Mouse (Mus musculus): ENCODE results near the gene Acyp1. TPM values are rescaled to one million over a fixed set of nuclear protein-coding genes. Genes with fewer than 3 reads are reported as not detected.

Gene Acyp1
- polyA plus RNA-seq (2015; fragmentation: Nextera tagmentation; extraction: Ambion mirVana): 50.8 and 60.2 TPM in 2 replicates

GRCm38 (mm10) chr12:85287809-85288485, at the start of gene Acyp1:
Acyp1 (minus strand) TSS chr12:85288438.
- Histone ChIP-seq H3K4me2 (replicated peaks) (peak within 1 kb of the TSS; percentile 78), H3K36me3 (no peaks in the 10 kb centered on the region), H3K4me3 (replicated peaks) (peak within 1 kb of the TSS; percentile 51), H3K4me1 (peaks cover 32% of the 10 kb centered on the region), H3K27me3 (0 out of 2 replicates have a peak, but pooled peaks cover 3% of the 10 kb centered on the region), H3K9ac (peak within 1 kb of the TSS; percentile 35; the same call in 1 of the 2 replicates), H3K9me3 (replicated peaks) (no peaks in the 10 kb centered on the region), H3K27ac (replicated peaks) (peak within 1 kb of the TSS; percentile 65)
- peak; percentile 61 for ATAC-seq (ENCODE audit: insufficient number of reproducible peaks, low FRiP score, low TSS enrichment, low read depth)
- 7% methylated on average over 21 of the region's 21 CpGs for WGBS

DNA sequence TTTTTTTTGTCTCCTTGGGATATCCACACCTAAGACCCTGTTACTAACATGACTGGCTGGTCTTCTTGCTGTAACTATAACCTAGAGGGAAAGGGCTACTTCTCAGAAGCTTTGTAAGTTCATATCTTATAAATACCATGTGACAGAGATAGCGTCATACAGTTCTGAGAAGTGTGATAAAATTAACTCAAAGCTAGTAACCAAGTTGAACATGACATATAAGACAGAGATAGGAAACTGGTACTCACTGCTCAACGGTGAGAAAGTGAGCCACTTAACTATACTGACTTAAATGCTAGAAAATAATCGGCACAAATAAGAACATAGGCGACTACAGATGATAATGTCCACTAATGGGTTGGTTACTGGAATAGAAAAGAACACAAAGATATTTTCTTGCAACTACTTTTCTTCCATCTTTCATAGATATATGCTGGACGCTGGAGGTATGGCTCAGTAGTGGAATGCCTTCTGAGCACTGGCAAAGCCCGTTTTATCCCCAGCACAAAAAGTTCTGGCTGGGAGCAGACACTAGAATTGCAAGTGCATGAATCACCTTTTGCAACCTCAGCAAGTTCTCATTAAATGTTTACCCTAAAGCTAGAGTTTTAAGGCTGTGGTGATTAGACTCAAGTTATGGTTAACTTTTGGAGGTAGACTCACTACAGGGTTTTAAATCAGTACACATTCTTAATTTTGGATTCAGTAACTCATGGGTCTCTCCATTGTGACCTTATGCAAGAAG, 49.5 kb upstream of the Acyp1 start:
- Histone ChIP-seq H3K4me1 (peaks cover 14% of the 10 kb centered on the region), H3K27me3 (no peaks in the 10 kb centered on the region), H3K4me3 (replicated peaks) (peak overlapping the region; percentile 89), H3K4me2 (replicated peaks) (peak overlapping the region; percentile 60), H3K9me3 (replicated peaks) (no peaks in the 10 kb centered on the region), H3K27ac (replicated peaks) (no peak overlapping the region), H3K9ac (no peak overlapping the region), H3K36me3 (peaks cover 38% of the 10 kb centered on the region)
- no peak for ATAC-seq (ENCODE audit: insufficient number of reproducible peaks, low FRiP score, low TSS enrichment, low read depth)
- 80% methylated on average over 6 of the region's 6 CpGs for WGBS

- 88% methylated on average over 7 of the region's 7 CpGs for WGBS
- Histone ChIP-seq H3K36me3 (peaks cover 79% of the 10 kb centered on the region), H3K27ac (replicated peaks) (no peak overlapping the region), H3K9me3 (replicated peaks) (no peaks in the 10 kb centered on the region), H3K4me1 (no peaks in the 10 kb centered on the region), H3K27me3 (no peaks in the 10 kb centered on the region), H3K9ac (no peak overlapping the region), H3K4me2 (replicated peaks) (no peak overlapping the region), H3K4me3 (replicated peaks) (no peak overlapping the region)
- ATAC-seq (ENCODE audit: insufficient number of reproducible peaks, low FRiP score, low TSS enrichment, low read depth): no peak
Measured at GRCm38 (mm10) chr12:85330153-85330552, 41.9 kb upstream of the Acyp1 start.

DNA sequence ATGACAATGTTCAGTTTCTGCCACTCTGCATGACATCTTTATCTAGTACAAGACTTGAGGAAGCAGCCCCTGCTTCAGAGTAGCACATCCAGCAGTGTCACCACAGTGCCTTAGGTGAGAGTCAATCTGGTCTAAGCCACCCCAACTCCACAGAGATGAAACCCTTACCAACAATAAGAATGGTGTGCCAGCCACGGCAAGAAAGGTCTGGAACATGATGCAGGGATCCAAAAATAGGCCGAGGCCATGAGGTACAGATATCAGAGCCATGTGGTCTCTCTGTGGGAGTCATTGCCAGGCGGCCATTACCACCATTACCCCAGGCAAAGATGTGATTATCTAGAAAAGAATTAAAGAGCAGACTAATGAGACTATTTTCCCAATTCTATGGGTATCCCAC, 20.4 kb upstream of the Acyp1 start:
- Histone ChIP-seq H3K9me3 (replicated peaks) (no peaks in the 10 kb centered on the region), H3K4me3 (replicated peaks) (no peak overlapping the region), H3K9ac (no peak overlapping the region), H3K27ac (replicated peaks) (no peak overlapping the region), H3K36me3 (peaks cover 92% of the 10 kb centered on the region), H3K27me3 (no peaks in the 10 kb centered on the region), H3K4me1 (peaks cover 6% of the 10 kb centered on the region), H3K4me2 (replicated peaks) (no peak overlapping the region)
- WGBS: 79% methylated on average over 3 of the region's 3 CpGs
- no peak for ATAC-seq (ENCODE audit: insufficient number of reproducible peaks, low FRiP score, low TSS enrichment, low read depth)

DNA sequence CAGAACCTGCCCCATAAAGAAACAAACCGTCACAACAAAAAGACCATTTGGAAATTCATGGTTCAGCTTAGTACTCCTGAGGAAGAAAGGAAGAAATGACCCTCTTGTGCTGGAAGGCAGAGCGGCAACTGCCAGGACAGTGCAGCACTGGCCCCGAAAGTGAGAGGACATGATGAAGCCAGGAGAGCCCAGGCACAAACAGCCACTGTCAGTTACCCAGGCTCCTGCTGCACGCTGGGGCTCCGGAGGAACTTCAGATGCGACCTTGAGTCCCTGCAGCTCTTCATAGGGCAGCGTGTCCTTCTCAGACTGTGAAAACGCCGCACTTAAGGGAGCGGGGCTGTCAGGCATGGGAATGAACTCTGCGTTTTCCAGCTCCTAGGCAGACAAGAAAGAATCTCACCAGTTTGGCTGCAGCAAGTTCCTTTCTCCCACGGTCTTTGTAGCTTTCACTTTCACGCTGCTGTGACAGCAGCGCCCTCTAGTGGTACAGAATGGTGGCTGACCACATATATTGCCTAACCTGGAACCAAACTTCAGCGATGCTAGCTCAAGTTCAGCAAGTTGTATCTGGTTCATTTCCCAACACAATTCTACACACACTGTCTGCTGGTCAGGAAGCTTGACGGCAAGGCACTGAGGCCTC, 17.1 kb upstream of the Acyp1 start:
- WGBS: 47% methylated on average over 16 of the region's 16 CpGs
- ATAC-seq (ENCODE audit: insufficient number of reproducible peaks, low FRiP score, low TSS enrichment, low read depth): 0 out of 2 replicates have a peak, but pooled peaks have one; percentile 24
- H3K9ac ChIP-seq: no peak overlapping the region

DNA sequence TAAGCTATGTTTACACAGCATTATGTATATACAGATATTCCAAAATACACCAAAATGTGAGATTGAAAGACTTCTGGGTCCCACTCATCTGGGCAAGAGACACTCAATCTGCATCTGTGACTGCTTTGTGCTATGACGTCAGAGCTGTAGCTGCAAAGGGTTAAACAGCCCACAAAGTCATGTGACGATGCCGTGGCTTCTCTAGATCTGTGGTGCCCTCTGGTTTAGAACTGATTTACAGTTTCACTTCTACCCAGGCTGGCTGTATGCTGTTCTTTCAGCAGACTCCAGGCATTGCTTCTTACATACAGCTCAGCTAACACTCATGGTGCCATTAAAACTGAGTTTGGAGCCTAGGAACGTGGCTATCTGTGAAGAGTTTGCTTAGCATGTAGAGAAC, 16.5 kb upstream of the Acyp1 start:
- Histone ChIP-seq H3K4me3 (replicated peaks) (no peak overlapping the region), H3K27ac (replicated peaks) (no peak overlapping the region), H3K27me3 (no peaks in the 10 kb centered on the region), H3K4me2 (replicated peaks) (no peak overlapping the region), H3K36me3 (peaks cover 91% of the 10 kb centered on the region), H3K9me3 (replicated peaks) (no peaks in the 10 kb centered on the region), H3K4me1 (peaks cover 6% of the 10 kb centered on the region), H3K9ac (no peak overlapping the region)
- WGBS: 55% methylated on average over 4 of the region's 4 CpGs
- ATAC-seq (ENCODE audit: insufficient number of reproducible peaks, low FRiP score, low TSS enrichment, low read depth): no peak

More for the DNA sequence above, 17.1 kb upstream of the Acyp1 start:
- H3K36me3 ChIP-seq: peaks cover 91% of the 10 kb centered on the region
- H3K9me3 ChIP-seq (replicated peaks): no peaks in the 10 kb centered on the region
- H3K4me2 ChIP-seq (replicated peaks): no peak overlapping the region
- H3K4me1 ChIP-seq: peaks cover 6% of the 10 kb centered on the region
- peak overlapping the region; percentile 48; the same call in 1 of the 2 replicates for H3K27ac ChIP-seq (replicated peaks)
- H3K4me3 ChIP-seq (replicated peaks): no peak overlapping the region
- no peaks in the 10 kb centered on the region for H3K27me3 ChIP-seq

- Histone ChIP-seq H3K9ac (no peak overlapping the region), H3K4me3 (replicated peaks) (no peak overlapping the region), H3K9me3 (replicated peaks) (no peaks in the 10 kb centered on the region), H3K4me1 (peaks cover 12% of the 10 kb centered on the region), H3K4me2 (replicated peaks) (no peak overlapping the region), H3K27ac (replicated peaks) (no peak overlapping the region), H3K36me3 (peaks cover 82% of the 10 kb centered on the region), H3K27me3 (no peaks in the 10 kb centered on the region)
- WGBS: 68% methylated on average over 2 of the region's 2 CpGs
- no peak for ATAC-seq (ENCODE audit: insufficient number of reproducible peaks, low FRiP score, low TSS enrichment, low read depth)
Measured at GRCm38 (mm10) chr12:85303256-85303655, 15.0 kb upstream of the Acyp1 start.

- no peak for ATAC-seq (ENCODE audit: insufficient number of reproducible peaks, low FRiP score, low TSS enrichment, low read depth)
- 75% methylated on average over 1 of the region's 1 CpGs for WGBS
- peaks cover 27% of the 10 kb centered on the region for H3K4me1 ChIP-seq
- H3K4me2 ChIP-seq (replicated peaks): no peak overlapping the region
- no peak overlapping the region; the same call in 1 of the 2 replicates for H3K27ac ChIP-seq (replicated peaks)
- no peak overlapping the region for H3K4me3 ChIP-seq (replicated peaks)
- no peak overlapping the region for H3K9ac ChIP-seq
- no peaks in the 10 kb centered on the region for H3K27me3 ChIP-seq
- no peaks in the 10 kb centered on the region for H3K9me3 ChIP-seq (replicated peaks)
- peaks cover 43% of the 10 kb centered on the region for H3K36me3 ChIP-seq
Measured at GRCm38 (mm10) chr12:85298835-85299180, 10.6 kb upstream of the Acyp1 start.

DNA sequence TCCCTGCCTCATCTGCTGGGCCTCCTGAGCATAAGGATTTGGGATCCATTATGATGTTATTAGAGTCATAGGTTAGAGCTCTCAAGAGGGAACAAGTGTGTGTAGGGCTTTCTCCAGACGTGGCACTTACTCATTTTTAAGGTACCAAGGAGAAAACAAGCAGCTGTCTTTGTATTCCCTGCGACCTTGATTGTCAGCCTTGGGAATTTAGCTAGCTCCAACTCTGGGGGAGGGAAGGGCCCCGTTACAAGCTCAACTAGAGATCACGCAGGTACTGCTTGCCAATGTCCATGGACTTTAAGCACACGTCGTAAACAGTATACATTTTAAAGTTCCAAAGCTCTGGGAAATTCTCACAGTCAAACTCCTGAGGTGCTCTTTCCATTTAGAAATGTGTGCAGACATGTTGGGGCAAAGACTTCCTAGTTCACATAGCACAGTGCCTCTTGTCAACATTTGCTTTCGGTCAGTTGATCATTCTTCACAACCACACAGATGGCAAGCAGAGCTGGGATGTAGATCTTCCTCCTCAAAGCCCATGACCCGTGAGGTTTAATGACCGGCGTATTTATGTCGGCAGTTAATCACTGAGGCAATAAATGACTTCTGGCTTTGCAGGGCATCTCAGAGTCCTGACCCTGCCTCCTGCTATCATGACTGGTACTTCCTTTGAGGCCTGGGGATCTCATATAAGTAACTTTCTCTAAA, 10.0 kb upstream of the Acyp1 start:
- peaks cover 27% of the 10 kb centered on the region for H3K4me1 ChIP-seq
- WGBS: 68% methylated on average over 11 of the region's 11 CpGs
- no peaks in the 10 kb centered on the region for H3K9me3 ChIP-seq (replicated peaks)
- no peak overlapping the region for H3K4me3 ChIP-seq (replicated peaks)
- peaks cover 39% of the 10 kb centered on the region for H3K36me3 ChIP-seq
- peak overlapping the region; percentile 34; the same call in 1 of the 2 replicates for H3K27ac ChIP-seq (replicated peaks)
- ATAC-seq (ENCODE audit: insufficient number of reproducible peaks, low FRiP score, low TSS enrichment, low read depth): no peak
- no peak overlapping the region for H3K9ac ChIP-seq
- no peak overlapping the region for H3K4me2 ChIP-seq (replicated peaks)
- no peaks in the 10 kb centered on the region for H3K27me3 ChIP-seq

- Histone ChIP-seq H3K27me3 (no peaks in the 10 kb centered on the region), H3K27ac (replicated peaks) (peak overlapping the region; percentile 34), H3K9me3 (replicated peaks) (no peaks in the 10 kb centered on the region), H3K9ac (no peak overlapping the region), H3K36me3 (peaks cover 32% of the 10 kb centered on the region), H3K4me2 (replicated peaks) (no peak overlapping the region), H3K4me1 (peaks cover 27% of the 10 kb centered on the region), H3K4me3 (replicated peaks) (no peak overlapping the region)
- ATAC-seq (ENCODE audit: insufficient number of reproducible peaks, low FRiP score, low TSS enrichment, low read depth): no peak
- 48% methylated on average over 10 of the region's 10 CpGs for WGBS
Measured at GRCm38 (mm10) chr12:85297345-85297997, 9.2 kb upstream of the Acyp1 start.

Data from embryonic facial prominence, embryonic 15.5 days (tissue).